Mouse (Mus musculus) forebrain, embryonic 11.5 days (tissue): ENCODE data around the gene Lrrc34. TPM values are rescaled to one million over a fixed set of nuclear protein-coding genes. Genes with fewer than 3 reads are reported as not detected.

Experiments used
- ATAC-seq: fragments of 200-750 bp; cut with Nextera tagmentation; replicated peaks from 2 replicates; pipeline ENCODE4 v1.8.0; 2017; ENCODE audit warnings: moderate TSS enrichment; ENCODE audit not compliant: low FRiP score
- DNase-seq: peaks from one replicate; pipeline ENCODE4 v3.0.0-alpha.2; 2017; ENCODE audit warnings: low spot score
- H3K27ac ChIP-seq: fragments of 300-500 bp; sonication (generic); 2 replicates; pipeline ENCODE4 v1.5.1; 2014; ENCODE audit warnings: low read depth, low read length
- H3K27me3 ChIP-seq: fragments of 300-500 bp; sonication (generic); 2 replicates; pipeline ENCODE4 v1.6.1; 2014; ENCODE audit warnings: mild to moderate bottlenecking, low read length, mixed read lengths; ENCODE audit not compliant: control insufficient read depth, insufficient read depth
- H3K36me3 ChIP-seq: fragments of 300-500 bp; sonication (generic); 2 replicates; pipeline ENCODE4 v1.6.1; 2014; ENCODE audit warnings: mild to moderate bottlenecking, low read length, moderate library complexity, mixed read lengths; ENCODE audit not compliant: control insufficient read depth, insufficient read depth
- H3K4me1 ChIP-seq: fragments of 300-500 bp; sonication (generic); replicated peaks from 2 replicates; pipeline ENCODE4 v1.6.1; 2014; ENCODE audit warnings: low read length, mixed read lengths; ENCODE audit not compliant: control insufficient read depth, insufficient read depth
- H3K4me2 ChIP-seq: fragments of 300-500 bp; sonication (generic); 2 replicates; pipeline ENCODE4 v1.6.1; 2014; ENCODE audit warnings: low read depth, mild to moderate bottlenecking, low read length, moderate library complexity, mixed read lengths; ENCODE audit not compliant: severe bottlenecking
- H3K4me3 ChIP-seq: fragments of 300-500 bp; sonication (generic); 2 replicates; pipeline ENCODE4 v1.5.1; 2014; ENCODE audit warnings: low read depth, low read length
- H3K9ac ChIP-seq: fragments of 300-500 bp; sonication (generic); 2 replicates; pipeline ENCODE4 v1.6.1; 2014; ENCODE audit warnings: low read length
- H3K9me3 ChIP-seq: fragments of 300-500 bp; sonication (generic); 2 replicates; pipeline ENCODE4 v1.6.1; 2016; ENCODE audit warnings: low read length, mixed read lengths; ENCODE audit not compliant: control insufficient read depth
- WGBS: fragments of 180-500 bp; shearing (Covaris S2); extraction: QIAGEN DNeasy Blood & Tissue Kit; methylation state at CpG from one replicate; pipeline ENCODE4 v1.1.7; 2014; 5-methylcytosine and 5-hydroxymethylcytosine counted together
- polyA plus RNA-seq: library from polyadenylated mRNA; unstranded; fragments of >200 nt; fragmentation: Nextera tagmentation; extraction: Ambion mirVana; gene quantifications from 2 replicates; pipeline ENCODE4 v1.2.1, GENCODE M21; 2014

Gene Lrrc34
- polyA plus RNA-seq, 1 experiment from 2014 or later: 2.1 TPM

GRCm38 (mm10) chr3:30595111-30595832, 52.4 kb downstream of the Lrrc34 start:
- DNase-seq: peak; percentile 77
- Histone ChIP-seq H3K27ac (no peak overlapping the region), H3K4me2 (peak overlapping the region; percentile 88), H3K9ac (peak overlapping the region; percentile 84), H3K4me3 (peak overlapping the region; percentile 76), H3K27me3 (no peaks in the 10 kb centered on the region), H3K36me3 (no peaks in the 10 kb centered on the region), H3K4me1 (peaks cover 4% of the 10 kb centered on the region; the same call in 1 of the 2 replicates), H3K9me3 (no peaks in the 10 kb centered on the region)
- under 1% methylated on average over 62 of the region's 62 CpGs for WGBS
- peak; percentile 77 for ATAC-seq

- DNase-seq (no peak), ATAC-seq (no peak)
- Histone ChIP-seq H3K9me3 (no peaks in the 10 kb centered on the region), H3K36me3 (no peaks in the 10 kb centered on the region), H3K9ac (no peak overlapping the region), H3K4me2 (no peak overlapping the region), H3K27me3 (no peaks in the 10 kb centered on the region), H3K4me3 (no peak overlapping the region), H3K27ac (no peak overlapping the region), H3K4me1 (0 out of 2 replicates have a peak, but pooled peaks cover 4% of the 10 kb centered on the region)
- 75% methylated on average over 4 of the region's 4 CpGs for WGBS
Measured at GRCm38 (mm10) chr3:30593719-30594485, 53.8 kb downstream of the Lrrc34 start.

DNA sequence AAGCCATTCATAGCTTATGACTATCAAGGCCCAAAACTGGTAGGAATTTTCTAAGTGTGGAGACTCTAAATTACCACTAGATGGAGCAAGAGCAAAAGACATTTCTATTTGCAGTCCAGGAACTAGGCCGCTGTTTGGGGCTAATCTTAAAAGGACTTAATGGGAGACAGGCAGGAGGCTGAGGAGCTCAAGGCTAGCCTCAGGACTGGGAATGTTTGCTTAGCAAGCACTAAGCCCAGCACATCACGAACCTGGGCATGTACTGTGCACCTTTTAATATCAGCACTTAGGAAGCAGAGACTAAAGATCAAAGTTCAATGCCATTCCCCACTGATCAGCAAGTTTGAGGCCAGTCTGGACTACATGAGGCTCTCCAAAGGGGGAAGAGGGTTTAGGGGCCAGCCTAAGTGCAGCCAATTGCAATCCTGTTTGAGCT, 55.2 kb downstream of the Lrrc34 start:
- H3K36me3 ChIP-seq: no peaks in the 10 kb centered on the region
- H3K4me1 ChIP-seq: 0 out of 2 replicates have a peak, but pooled peaks cover 4% of the 10 kb centered on the region
- no peak overlapping the region for H3K27ac ChIP-seq
- DNase-seq (no peak), ATAC-seq (peak; percentile 60)
- H3K27me3 ChIP-seq: no peaks in the 10 kb centered on the region
- no peaks in the 10 kb centered on the region for H3K9me3 ChIP-seq
- H3K9ac ChIP-seq: no peak overlapping the region
- no peak overlapping the region for H3K4me3 ChIP-seq
- WGBS: 0% methylated on average over 2 of the region's 2 CpGs
- H3K4me2 ChIP-seq: no peak overlapping the region

DNA sequence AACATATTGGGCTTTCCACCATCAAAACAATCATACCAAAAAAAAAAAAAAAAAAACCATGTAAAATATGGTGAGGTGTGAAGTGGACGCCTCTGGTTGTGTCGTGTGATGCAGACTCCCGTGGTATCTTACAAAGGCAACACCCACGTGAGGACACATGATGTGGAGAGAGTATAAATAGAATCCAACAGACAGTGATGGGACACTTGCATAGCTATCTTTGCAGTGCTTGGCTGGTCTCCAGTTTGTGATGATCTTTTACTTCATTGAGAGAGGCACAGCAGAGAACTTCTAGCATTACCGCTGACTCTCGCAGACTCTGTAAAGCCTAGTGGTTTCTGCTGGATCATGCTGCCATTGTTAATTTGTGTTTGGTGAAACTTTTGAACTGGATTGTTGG, 58.8 kb downstream of the Lrrc34 start:
- Histone ChIP-seq H3K4me1 (no peaks in the 10 kb centered on the region), H3K27me3 (no peaks in the 10 kb centered on the region), H3K9me3 (no peaks in the 10 kb centered on the region), H3K4me3 (no peak overlapping the region), H3K4me2 (no peak overlapping the region), H3K27ac (no peak overlapping the region), H3K36me3 (no peaks in the 10 kb centered on the region), H3K9ac (no peak overlapping the region)
- ATAC-seq: no peak
- DNase-seq: no peak
- WGBS: 86% methylated on average over 6 of the region's 6 CpGs

Other genes with a start within 250 kb of the Lrrc34 start
- gene Mecom, start 99.9 kb downstream of the Lrrc34 start, polyA plus RNA-seq: 17.6 and 19.5 TPM in 2 replicates
- 0.17 TPM in 1 of 2 replicates, not detected in the other for gene Actrt3, start 47.9 kb downstream of the Lrrc34 start, polyA plus RNA-seq
- 33.4 and 36.4 TPM in 2 replicates for gene Mynn, start 45.8 kb downstream of the Lrrc34 start, polyA plus RNA-seq
- not detected in 2 replicates for gene Lrriq4, start 3.4 kb downstream of the Lrrc34 start, polyA plus RNA-seq
- gene Lrrc31, start 52.0 kb upstream of the Lrrc34 start, polyA plus RNA-seq: not detected in 2 replicates
- not detected in 2 replicates for gene Samd7, start 98.4 kb upstream of the Lrrc34 start, polyA plus RNA-seq
- 48.5 and 62.0 TPM in 2 replicates for gene Sec62, start 145.0 kb upstream of the Lrrc34 start, polyA plus RNA-seq
- gene Gpr160, start 208.1 kb upstream of the Lrrc34 start, polyA plus RNA-seq: 1.1 and 1.4 TPM in 2 replicates